Mouse (Mus musculus) T-helper 17 cell (primary cell): ENCODE measurements at regions not wholly inside any gene's neighbourhood (a gene's known extent, or its start where the extent isn't known, plus 50 kb on each side); places are given as distances from the start of the nearest gene placed in this dataset.

Source experiments
- in situ Hi-C, 2 experiments: fragments of 300-600 bp; cut with MboI, MseI; formaldehyde crosslinking; loops; 1 replicate in 1 of 2; 2 replicates in 1 of 2; pipeline ENCODE4 v1.15.1; 2025; ENCODE audit warnings: high pct_unique_total_duplicates in 2 of 2

DNA sequence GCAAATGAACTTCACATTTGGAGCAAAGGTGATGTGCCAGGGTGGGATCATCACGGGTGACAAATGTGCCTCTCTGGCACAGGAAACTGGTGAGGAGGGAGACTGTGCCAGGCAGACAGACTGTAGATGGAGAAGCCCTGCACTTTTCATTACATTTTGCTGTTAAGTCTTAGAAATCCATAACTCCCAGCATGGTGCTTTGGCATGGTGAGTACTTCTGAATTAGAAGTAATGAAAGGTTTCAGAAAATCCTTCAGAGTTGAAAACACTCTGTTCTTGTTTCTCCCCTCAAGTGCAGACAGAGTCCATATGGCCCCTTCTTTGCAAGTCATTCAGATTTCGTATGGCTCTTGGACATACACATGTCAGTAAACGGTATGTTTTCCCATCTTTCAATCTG is 528.2 kb downstream of the Kctd8 start:
- in situ Hi-C loops, result loop anchor here in 1 of 2 experiments (10.0 kb wide), 1 partner anchor 929 kb away; no protein-coding TSS in a partner anchor

- in situ Hi-C loops, result loop anchor here in 1 of 2 experiments (10.0 kb wide), 1 partner anchor 925 kb away; no protein-coding TSS in a partner anchor
Measured at GRCm38 (mm10) chr5:68810017-68810416, 531.5 kb downstream of the Kctd8 start.
